35 mouse cellular contexts compared by ENCODE assay signal in the genomic region with DNA sequence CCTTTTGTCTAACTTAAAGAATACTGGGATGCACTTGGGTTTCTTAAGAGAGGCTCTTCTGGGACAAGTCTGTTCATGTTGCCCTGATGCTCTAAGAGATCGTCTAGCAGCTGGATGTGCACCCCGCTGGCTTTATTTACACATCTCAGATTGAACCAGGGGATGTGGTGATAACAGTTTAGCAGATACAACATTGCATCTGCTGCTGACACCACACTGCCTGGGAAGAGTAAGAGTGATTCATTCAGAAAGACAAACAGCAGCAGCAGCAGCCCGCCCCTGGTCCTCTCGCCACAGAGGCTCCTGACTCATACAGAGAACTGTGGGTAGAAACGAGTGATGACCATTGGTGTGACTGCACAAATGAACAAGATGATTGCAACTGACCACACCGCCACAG.
DNase-seq lines count a peak whose midpoint lies in the region; ATAC-seq and TF ChIP-seq lines count a peak whose summit lies in the region.
"Had no signal": no experiment of that assay in that cellular context is flagged by ENCODE, and none has a peak within 500 bp of the region (broad histone marks: within the 10 kb centered on the region; RNA-seq: fewer than 3 reads in every experiment).

No protein-coding gene starts in this region.

- intact Hi-C loops in heart, postnatal 25 days (cut with DNase I): no loop called here

- no peak for TF ChIP-seq EP300 in ES-Bruce4 (IDR thresholded peaks at IDR 0.05; ENCODE audit: insufficient read depth, low read depth, low read length)

- no peak for TF ChIP-seq POLR2A in ES-Bruce4 (IDR thresholded peaks at IDR 0.05; ENCODE audit: insufficient read depth, low read length)

- H3K9me3 ChIP-seq in ES-Bruce4 (replicated peaks; ENCODE audit: control insufficient read depth, insufficient read depth, low read length, poor library complexity, severe bottlenecking): no peaks in the 10 kb centered on the region
- H3K9me3 ChIP-seq: embryonic facial prominence, embryonic 10.5 days; embryonic facial prominence, embryonic 15.5 days; forebrain, embryonic 12.5 days; heart, embryonic 13.5 days; hindbrain, embryonic 10.5 days; hindbrain, embryonic 15.5 days; kidney, embryonic 15.5 days; limb, embryonic 10.5 days; limb, embryonic 15.5 days; lung, embryonic 15.5 days; midbrain, embryonic 10.5 days; midbrain, embryonic 15.5 days; neural tube, embryonic 12.5 days; stomach, embryonic 15.5 days had no signal

- no peak for TF ChIP-seq CTCF in ES-Bruce4 (IDR thresholded peaks at IDR 0.05; ENCODE audit: low read depth, low read length)

- H3K9ac ChIP-seq in ES-Bruce4 (ENCODE audit: low read depth, poor library complexity, severe bottlenecking): no peak overlapping the region
- H3K9ac ChIP-seq: embryonic facial prominence, embryonic 15.5 days; forebrain, embryonic 12.5 days; heart, embryonic 13.5 days; hindbrain, embryonic 15.5 days; kidney, embryonic 15.5 days; limb, embryonic 15.5 days; lung, embryonic 15.5 days; midbrain, embryonic 15.5 days; neural tube, embryonic 12.5 days; stomach, embryonic 15.5 days had no signal

- no peak for ATAC-seq in granulocyte monocyte progenitor cell, adult 5-6 weeks (replicated peaks; ENCODE audit: poor library complexity, severe bottlenecking)
- ATAC-seq: activated CD4-positive, CD25-positive, alpha-beta regulatory T cell, adult 4 months; inflammation-experienced regulatory T-cells, adult 6 months; midbrain, embryonic 15.5 days had no signal

- peaks cover 3% of the 10 kb centered on the region for H3K4me1 ChIP-seq in ES-Bruce4 (ENCODE audit: control insufficient read depth, insufficient read depth, low read length)
- H3K4me1 ChIP-seq: embryonic facial prominence, embryonic 15.5 days; forebrain, embryonic 12.5 days; heart, embryonic 13.5 days; hindbrain, embryonic 15.5 days; kidney, embryonic 15.5 days; limb, embryonic 10.5 days; limb, embryonic 15.5 days; lung, embryonic 15.5 days; midbrain, embryonic 15.5 days; neural tube, embryonic 12.5 days; stomach, embryonic 15.5 days had no signal

- H3K27ac ChIP-seq in ES-Bruce4 (ENCODE audit: insufficient read depth, low read length): peak overlapping the region; percentile 57
- H3K27ac ChIP-seq: embryonic facial prominence, embryonic 10.5 days; embryonic facial prominence, embryonic 15.5 days; forebrain, embryonic 12.5 days; gastrocnemius, adult 2 months; heart, embryonic 13.5 days; hindbrain, embryonic 10.5 days; hindbrain, embryonic 15.5 days; kidney, embryonic 15.5 days; limb, embryonic 10.5 days; limb, embryonic 15.5 days; lung, embryonic 15.5 days; midbrain, embryonic 10.5 days; midbrain, embryonic 15.5 days; neural tube, embryonic 12.5 days; stomach, embryonic 15.5 days had no signal

- H3K36me3 ChIP-seq in ES-Bruce4 (ENCODE audit: control insufficient read depth, insufficient read depth, low read length, poor library complexity, severe bottlenecking): no peaks in the 10 kb centered on the region
- H3K36me3 ChIP-seq: embryonic facial prominence, embryonic 10.5 days; embryonic facial prominence, embryonic 15.5 days; forebrain, embryonic 12.5 days; G1E; heart, embryonic 13.5 days; hindbrain, embryonic 10.5 days; hindbrain, embryonic 15.5 days; kidney, embryonic 15.5 days; limb, embryonic 10.5 days; limb, embryonic 15.5 days; lung, embryonic 15.5 days; midbrain, embryonic 10.5 days; midbrain, embryonic 15.5 days; neural tube, embryonic 12.5 days; stomach, embryonic 15.5 days had no signal

- no peak overlapping the region for H3K4me3 ChIP-seq in ES-Bruce4 (ENCODE audit: low read depth, low read length)
- H3K4me3 ChIP-seq: embryonic facial prominence, embryonic 10.5 days; embryonic facial prominence, embryonic 15.5 days; forebrain, embryonic 12.5 days; gastrocnemius, adult 2 months; heart, embryonic 13.5 days; hindbrain, embryonic 10.5 days; hindbrain, embryonic 15.5 days; kidney, embryonic 15.5 days; limb, embryonic 10.5 days; limb, embryonic 15.5 days; lung, embryonic 15.5 days; midbrain, embryonic 10.5 days; midbrain, embryonic 15.5 days; neural tube, embryonic 12.5 days; stomach, embryonic 15.5 days had no signal

- peak; percentile 7 for DNase-seq in urinary bladder, postnatal 14 days (ENCODE audit: low spot score)
- no peak for DNase-seq in urinary bladder, postnatal 10 days (ENCODE audit: low spot score)
- peak; percentile 78 for DNase-seq in R1 (ENCODE audit: low read depth, low spot score)
- DNase-seq in ovary, adult 18-20 months (ENCODE audit: low spot score): no peak
- DNase-seq in heart, postnatal 25 days (ENCODE audit: low spot score): no peak
- DNase-seq: adrenal gland, adult 2 months; adrenal gland, postnatal 36 days; cerebellum, adult 8-10 months; cerebellum, postnatal 25 days; gastrocnemius, adult 2 months; gastrocnemius, postnatal 36 days; heart, postnatal 10 days; kidney, adult 18-20 months; kidney, postnatal 25 days; layer of hippocampus, postnatal 36 days; right cerebral cortex, postnatal 14 days had no signal

- H3K27me3 ChIP-seq in ES-Bruce4 (ENCODE audit: control insufficient read depth, insufficient read depth, low read length, poor library complexity, severe bottlenecking): no peaks in the 10 kb centered on the region
- H3K27me3 ChIP-seq: embryonic facial prominence, embryonic 15.5 days; forebrain, embryonic 12.5 days; heart, embryonic 13.5 days; hindbrain, embryonic 15.5 days; kidney, embryonic 15.5 days; limb, embryonic 15.5 days; lung, embryonic 15.5 days; midbrain, embryonic 15.5 days; neural tube, embryonic 12.5 days; stomach, embryonic 15.5 days had no signal

Comparison
In these comparisons a context has a peak if more than half of its experiments do, and no peak if none do; other contexts are left out.
1. DNase-seq: peak in urinary bladder, postnatal 14 days (single experiment) and R1 (single experiment); none in urinary bladder, postnatal 10 days (single experiment), ovary, adult 18-20 months (single experiment) and heart, postnatal 25 days (single experiment).